Mouse (Mus musculus) embryonic facial prominence, embryonic 14.5 days (tissue): ENCODE data around the gene Astn1. TPM values are rescaled to one million over a fixed set of nuclear protein-coding genes. Genes with fewer than 3 reads are reported as not detected.

Experiments used
- ATAC-seq: fragments of 200-750 bp; cut with Nextera tagmentation; 2 replicates; pipeline ENCODE4 v1.8.0; 2017; ENCODE audit warnings: low read depth, moderate number of reproducible peaks, moderate TSS enrichment
- DNase-seq: peaks from one replicate; pipeline ENCODE4 v3.0.0-alpha.2; 2015; ENCODE audit warnings: low spot score
- H3K27ac ChIP-seq: fragments of 300-500 bp; sonication (generic); replicated peaks from 2 replicates; pipeline ENCODE4 v1.5.1; 2014; ENCODE audit warnings: low read depth, mild to moderate bottlenecking, low read length, moderate library complexity
- H3K27me3 ChIP-seq: fragments of 300-500 bp; sonication (generic); replicated peaks from 2 replicates; pipeline ENCODE4 v1.6.1; 2014; ENCODE audit warnings: low read length; ENCODE audit not compliant: control insufficient read depth, insufficient read depth
- H3K36me3 ChIP-seq: fragments of 300-500 bp; sonication (generic); 2 replicates; pipeline ENCODE4 v1.6.1; 2014; ENCODE audit warnings: low read length, mixed read lengths; ENCODE audit not compliant: control insufficient read depth, insufficient read depth
- H3K4me1 ChIP-seq: fragments of 300-500 bp; sonication (generic); 2 replicates; pipeline ENCODE4 v1.6.1; 2014; ENCODE audit warnings: antibody characterized with exemption, low read length; ENCODE audit not compliant: control insufficient read depth, insufficient read depth
- H3K4me2 ChIP-seq: fragments of 300-500 bp; sonication (generic); 2 replicates; pipeline ENCODE4 v1.6.1; 2014; ENCODE audit warnings: low read depth, mild to moderate bottlenecking, low read length, moderate library complexity, mixed read lengths
- H3K4me3 ChIP-seq: fragments of 300-500 bp; sonication (generic); 2 replicates; pipeline ENCODE4 v1.5.1; 2014; ENCODE audit warnings: low read depth, mild to moderate bottlenecking, low read length
- H3K9ac ChIP-seq: fragments of 300-500 bp; sonication (generic); 2 replicates; pipeline ENCODE4 v1.6.1; 2014; ENCODE audit warnings: low read depth, mild to moderate bottlenecking, low read length, moderate library complexity, mixed read lengths
- H3K9me3 ChIP-seq: fragments of 300-500 bp; sonication (generic); 2 replicates; pipeline ENCODE4 v1.6.1; 2016; ENCODE audit warnings: low read length; ENCODE audit not compliant: control insufficient read depth
- WGBS: fragments of 180-500 bp; shearing (Covaris S2); extraction: QIAGEN DNeasy Blood & Tissue Kit; methylation state at CpG from one replicate; pipeline ENCODE4 v1.1.7; 2014; 5-methylcytosine and 5-hydroxymethylcytosine counted together
- polyA plus RNA-seq: library from polyadenylated mRNA; unstranded; fragments of >200 nt; fragmentation: Nextera tagmentation; extraction: Ambion mirVana; gene quantifications from 2 replicates; pipeline ENCODE4 v1.2.1, GENCODE M21; 2014

Gene Astn1
- polyA plus RNA-seq, 1 experiment from 2014 or later = 3.5 TPM

- Histone ChIP-seq H3K4me3 (no peak overlapping the region), H3K4me2 (no peak overlapping the region), H3K27me3 (no peaks in the 10 kb centered on the region), H3K9ac (no peak overlapping the region), H3K27ac (no peak overlapping the region), H3K9me3 (no peaks in the 10 kb centered on the region), H3K36me3 (no peaks in the 10 kb centered on the region), H3K4me1 (no peaks in the 10 kb centered on the region)
- WGBS = 66% methylated on average over 2 of the region's 2 CpGs
- no peak for DNase-seq
- no peak for ATAC-seq
These were observed 38.8 kb downstream of the Astn1 start for GRCm38 (mm10) chr1:158400898-158401297.

- Histone ChIP-seq H3K4me2 (no peak overlapping the region), H3K9me3 (no peaks in the 10 kb centered on the region), H3K36me3 (no peaks in the 10 kb centered on the region), H3K27ac (no peak overlapping the region), H3K4me3 (no peak overlapping the region), H3K9ac (no peak overlapping the region), H3K27me3 (no peaks in the 10 kb centered on the region), H3K4me1 (no peaks in the 10 kb centered on the region)
- peak; percentile 9 for DNase-seq
- 47% methylated on average over 10 of the region's 10 CpGs for WGBS
- ATAC-seq = no peak
These were observed 44.1 kb downstream of the Astn1 start for GRCm38 (mm10) chr1:158405899-158406769.

- H3K4me3 ChIP-seq = no peak overlapping the region
- ATAC-seq (no peak), DNase-seq (peak; percentile 57)
- H3K4me2 ChIP-seq = no peak overlapping the region
- no peaks in the 10 kb centered on the region for H3K4me1 ChIP-seq
- no peaks in the 10 kb centered on the region for H3K9me3 ChIP-seq
- H3K9ac ChIP-seq = no peak overlapping the region
- no peaks in the 10 kb centered on the region for H3K27me3 ChIP-seq
- no peaks in the 10 kb centered on the region for H3K36me3 ChIP-seq
- WGBS = 78% methylated on average over 2 of the region's 2 CpGs
- H3K27ac ChIP-seq = no peak overlapping the region
These were observed 46.1 kb downstream of the Astn1 start for GRCm38 (mm10) chr1:158408124-158408523.

DNA sequence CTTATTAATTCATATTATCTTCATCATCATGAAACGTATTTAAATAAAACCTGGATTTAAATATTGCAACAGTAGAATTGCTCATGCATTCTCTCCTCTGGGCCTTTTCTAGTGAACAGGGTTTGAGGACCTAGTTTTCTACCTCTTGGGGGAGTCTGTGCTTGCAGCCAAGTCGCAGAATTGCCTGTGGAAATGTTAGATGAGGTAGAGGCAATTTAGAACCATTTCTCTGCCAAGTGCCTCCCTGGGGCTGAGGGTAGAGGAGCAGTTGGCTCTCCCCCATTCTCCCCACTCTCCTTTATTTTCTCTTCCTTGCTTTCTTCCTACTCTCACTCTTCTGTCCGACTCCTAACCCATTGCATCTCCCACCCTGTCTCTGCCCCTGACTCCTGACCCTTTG lies 49.1 kb downstream of the Astn1 start:
- H3K27me3 ChIP-seq = no peaks in the 10 kb centered on the region
- WGBS = 66% methylated on average over 3 of the region's 3 CpGs
- H3K4me3 ChIP-seq = no peak overlapping the region
- ATAC-seq (no peak), DNase-seq (no peak)
- no peak overlapping the region for H3K9ac ChIP-seq
- H3K36me3 ChIP-seq = no peaks in the 10 kb centered on the region
- no peak overlapping the region for H3K4me2 ChIP-seq
- H3K27ac ChIP-seq = no peak overlapping the region
- H3K9me3 ChIP-seq = no peaks in the 10 kb centered on the region
- no peaks in the 10 kb centered on the region for H3K4me1 ChIP-seq

DNA sequence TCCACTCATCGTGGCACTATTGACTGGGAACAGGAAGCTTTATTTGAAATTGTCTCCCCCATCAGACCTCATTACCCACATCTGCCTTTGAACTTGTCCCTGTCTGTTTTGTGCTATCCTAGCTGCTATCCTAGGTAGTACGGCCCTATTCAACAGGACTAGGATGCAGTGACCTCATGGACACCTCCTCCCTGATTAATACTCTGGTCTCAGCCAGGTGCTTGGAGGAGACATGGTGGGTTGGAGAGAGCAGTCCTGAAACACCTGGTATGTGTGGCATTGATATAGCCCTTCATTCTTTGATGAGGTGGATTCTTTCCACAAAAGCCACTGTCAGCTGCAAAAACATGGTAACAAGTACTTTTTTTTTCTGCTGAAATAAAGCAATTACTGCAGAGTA lies 52.1 kb downstream of the Astn1 start:
- WGBS = 86% methylated on average over 2 of the region's 2 CpGs

GRCm38 (mm10) chr1:158421451-158421850 lies 59.4 kb downstream of the Astn1 start:
- no peak overlapping the region for H3K27ac ChIP-seq
- H3K4me1 ChIP-seq = no peaks in the 10 kb centered on the region
- H3K9me3 ChIP-seq = no peaks in the 10 kb centered on the region
- WGBS = 82% methylated on average over 8 of the region's 8 CpGs
- no peak overlapping the region for H3K4me2 ChIP-seq
- H3K4me3 ChIP-seq = no peak overlapping the region
- ATAC-seq (no peak), DNase-seq (no peak)
- H3K27me3 ChIP-seq = no peaks in the 10 kb centered on the region
- no peak overlapping the region for H3K9ac ChIP-seq
- H3K36me3 ChIP-seq = no peaks in the 10 kb centered on the region

More for the DNA sequence above, 52.1 kb downstream of the Astn1 start:
- Histone ChIP-seq H3K4me1 (no peaks in the 10 kb centered on the region), H3K4me2 (no peak overlapping the region), H3K27me3 (no peaks in the 10 kb centered on the region), H3K9ac (no peak overlapping the region), H3K9me3 (no peaks in the 10 kb centered on the region), H3K36me3 (no peaks in the 10 kb centered on the region), H3K27ac (no peak overlapping the region), H3K4me3 (no peak overlapping the region)
- no peak for ATAC-seq
- no peak for DNase-seq

DNA sequence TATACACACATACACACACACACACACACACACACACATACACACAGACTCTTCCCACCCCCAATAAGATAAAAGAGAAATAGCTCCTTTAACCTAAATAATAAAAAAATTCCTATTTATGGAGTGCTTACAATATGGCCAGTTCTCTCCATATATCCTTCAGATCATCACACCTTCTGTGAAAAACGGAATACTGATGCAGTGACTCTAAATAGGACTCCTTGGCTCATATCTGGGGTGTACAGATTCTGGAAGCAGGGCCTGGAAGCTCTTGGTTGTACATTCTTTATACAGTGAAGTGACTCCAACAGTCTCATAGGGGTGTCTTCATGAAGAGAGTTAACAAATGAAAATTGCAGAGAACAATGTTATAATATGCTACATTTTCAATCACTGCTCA lies 60.7 kb downstream of the Astn1 start:
- Histone ChIP-seq H3K27me3 (no peaks in the 10 kb centered on the region), H3K36me3 (no peaks in the 10 kb centered on the region), H3K4me3 (no peak overlapping the region), H3K4me1 (no peaks in the 10 kb centered on the region), H3K27ac (no peak overlapping the region), H3K9me3 (no peaks in the 10 kb centered on the region), H3K4me2 (no peak overlapping the region), H3K9ac (no peak overlapping the region)
- DNase-seq = no peak
- ATAC-seq = no peak
- WGBS = 63% methylated on average over 1 of the region's 1 CpGs

GRCm38 (mm10) chr1:158446071-158446470 lies 84.0 kb downstream of the Astn1 start:
- no peak for DNase-seq
- Histone ChIP-seq H3K9me3 (no peaks in the 10 kb centered on the region), H3K27ac (no peak overlapping the region), H3K4me1 (no peaks in the 10 kb centered on the region), H3K4me2 (no peak overlapping the region), H3K4me3 (no peak overlapping the region), H3K27me3 (no peaks in the 10 kb centered on the region), H3K9ac (no peak overlapping the region), H3K36me3 (no peaks in the 10 kb centered on the region)
- no peak for ATAC-seq
- 76% methylated on average over 1 of the region's 1 CpGs for WGBS

GRCm38 (mm10) chr1:158447956-158448355 lies 85.9 kb downstream of the Astn1 start:
- no peak for DNase-seq

More at GRCm38 (mm10) chr1:158447956-158448355, 85.9 kb downstream of the Astn1 start:
- no peaks in the 10 kb centered on the region for H3K27me3 ChIP-seq
- 73% methylated on average over 7 of the region's 7 CpGs for WGBS
- H3K4me1 ChIP-seq = no peaks in the 10 kb centered on the region
- no peak overlapping the region for H3K27ac ChIP-seq
- no peaks in the 10 kb centered on the region for H3K9me3 ChIP-seq
- no peak overlapping the region for H3K4me2 ChIP-seq
- no peak overlapping the region for H3K9ac ChIP-seq
- no peaks in the 10 kb centered on the region for H3K36me3 ChIP-seq
- no peak overlapping the region for H3K4me3 ChIP-seq
- ATAC-seq = no peak
